Mouse (Mus musculus): ENCODE results near the gene Cyren.

- TF ChIP-seq CHD2 (IDR thresholded peaks at IDR 0.05; ENCODE audit: low read length) (no peak), CTCF (conservative IDR thresholded peaks at IDR 0.05 in 1 of 2, IDR thresholded peaks at IDR 0.05 in 1 of 2; ENCODE audit: low read depth in 2 of 2, low read length in 2 of 2) (no peak), GABPA (IDR thresholded peaks at IDR 0.05; ENCODE audit: insufficient replicate concordance, low read depth, low read length) (no peak), ZKSCAN1 (IDR thresholded peaks at IDR 0.05; ENCODE audit: borderline replicate concordance, low read depth, low read length) (no peak)
These were observed 6.9 kb upstream of the Cyren start for GRCm38 (mm10) chr6:34884724-34885123.
